In genomic region chr13:82780826-82781225, GRCm38 (mm10) we compare ENCODE assay signal across 17 mouse cellular contexts.
DNase-seq lines count a peak whose midpoint lies in the region; ATAC-seq and TF ChIP-seq lines count a peak whose summit lies in the region.
"Had no signal": no experiment of that assay in that cellular context is flagged by ENCODE, and none has a peak within 500 bp of the region (broad histone marks: within the 10 kb centered on the region; RNA-seq: fewer than 3 reads in every experiment).

No protein-coding gene starts in this region.

- peak; percentile 52; the same call in 1 of the 2 replicates for ATAC-seq in hindbrain, embryonic 16.5 days
- no peak for ATAC-seq in hindbrain, embryonic 11.5 days (ENCODE audit: low FRiP score)
- ATAC-seq in midbrain, embryonic 16.5 days = peak; percentile 36; the same call in 1 of the 2 replicates
- peak; percentile 53 for ATAC-seq in forebrain, postnatal 0 days
- no peak for ATAC-seq in cerebellum, adult (ENCODE audit: insufficient number of reproducible peaks, low FRiP score, low TSS enrichment)
- ATAC-seq: liver, postnatal 0 days had no signal

- 32% methylated on average over 1 of the region's 1 CpGs for WGBS in hindbrain, embryonic 16.5 days
- 74% methylated on average over 1 of the region's 1 CpGs for WGBS in hindbrain, embryonic 11.5 days
- 50% methylated on average over 1 of the region's 1 CpGs for WGBS in midbrain, embryonic 16.5 days
- 74% methylated on average over 1 of the region's 1 CpGs for WGBS in midbrain, embryonic 10.5 days
- 20% methylated on average over 1 of the region's 1 CpGs for WGBS in forebrain, postnatal 0 days

- no peaks in the 10 kb centered on the region for H3K4me1 ChIP-seq in hindbrain, embryonic 16.5 days (ENCODE audit: control insufficient read depth, insufficient read depth, low read depth, low read length)
- no peaks in the 10 kb centered on the region for H3K4me1 ChIP-seq in hindbrain, embryonic 11.5 days (replicated peaks; ENCODE audit: control insufficient read depth, insufficient read depth, low read length)
- 0 out of 2 replicates have a peak, but pooled peaks cover 3% of the 10 kb centered on the region for H3K4me1 ChIP-seq in midbrain, embryonic 16.5 days (ENCODE audit: control insufficient read depth, insufficient read depth, low read length)
- H3K4me1 ChIP-seq in midbrain, embryonic 10.5 days = no peaks in the 10 kb centered on the region
- no peaks in the 10 kb centered on the region for H3K4me1 ChIP-seq in forebrain, postnatal 0 days (ENCODE audit: insufficient read depth)
- H3K4me1 ChIP-seq: heart, embryonic 13.5 days; kidney, embryonic 15.5 days had no signal

- no peak overlapping the region for H3K27ac ChIP-seq in hindbrain, embryonic 16.5 days (ENCODE audit: low read depth, low read length)
- H3K27ac ChIP-seq in hindbrain, embryonic 11.5 days (ENCODE audit: low read depth, low read length) = no peak overlapping the region
- H3K27ac ChIP-seq in midbrain, embryonic 16.5 days (ENCODE audit: low read length) = no peak overlapping the region
- no peak overlapping the region for H3K27ac ChIP-seq in midbrain, embryonic 10.5 days (replicated peaks)
- H3K27ac ChIP-seq in forebrain, postnatal 0 days (ENCODE audit: low read depth, low read length) = 0 out of 2 replicates have a peak overlapping the region, but pooled peaks have one; percentile 1
- H3K27ac ChIP-seq: heart, embryonic 13.5 days; kidney, embryonic 15.5 days had no signal

- no peak for DNase-seq in hindbrain, embryonic 11.5 days (ENCODE audit: low spot score)
- peak; percentile 1 to 3 for DNase-seq in layer of hippocampus, postnatal 14 days (ENCODE audit: low spot score in 2 of 2)
- DNase-seq in layer of hippocampus, adult 11-12 months (ENCODE audit: low spot score) = no peak
- DNase-seq in midbrain, embryonic 10.5 days (ENCODE audit: low spot score) = no peak
- DNase-seq in forebrain, postnatal 0 days = peak; percentile 43
- DNase-seq: adrenal gland, postnatal 36 days; cerebellum, adult 8-10 months; gastrocnemius, postnatal 14 days; heart, adult 18-20 months; liver, postnatal 0 days; lung, postnatal 10 days; thymus, adult 18-20 months had no signal

- no peaks in the 10 kb centered on the region for H3K9me3 ChIP-seq in hindbrain, embryonic 16.5 days (ENCODE audit: control insufficient read depth, low read length)
- no peaks in the 10 kb centered on the region for H3K9me3 ChIP-seq in hindbrain, embryonic 11.5 days (ENCODE audit: control insufficient read depth, low read length)
- no peaks in the 10 kb centered on the region for H3K9me3 ChIP-seq in midbrain, embryonic 16.5 days (replicated peaks; ENCODE audit: control insufficient read depth, low read length, poor library complexity, severe bottlenecking)
- H3K9me3 ChIP-seq in midbrain, embryonic 10.5 days (replicated peaks) = no peaks in the 10 kb centered on the region
- H3K9me3 ChIP-seq in forebrain, postnatal 0 days (ENCODE audit: low read length) = no peaks in the 10 kb centered on the region
- H3K9me3 ChIP-seq: heart, embryonic 13.5 days; kidney, embryonic 15.5 days had no signal

- no peaks in the 10 kb centered on the region for H3K27me3 ChIP-seq in hindbrain, embryonic 16.5 days (replicated peaks; ENCODE audit: control insufficient read depth, insufficient read depth, low read length)
- no peaks in the 10 kb centered on the region for H3K27me3 ChIP-seq in hindbrain, embryonic 11.5 days (ENCODE audit: control insufficient read depth, insufficient read depth, low read length)
- H3K27me3 ChIP-seq in midbrain, embryonic 16.5 days (ENCODE audit: control insufficient read depth, insufficient read depth, low read depth, low read length) = no peaks in the 10 kb centered on the region
- H3K27me3 ChIP-seq in midbrain, embryonic 10.5 days (ENCODE audit: low read depth, poor library complexity, severe bottlenecking) = no peaks in the 10 kb centered on the region
- H3K27me3 ChIP-seq in forebrain, postnatal 0 days (ENCODE audit: insufficient read depth, low read length) = no peaks in the 10 kb centered on the region
- H3K27me3 ChIP-seq: heart, embryonic 13.5 days; kidney, embryonic 15.5 days had no signal

- no peaks in the 10 kb centered on the region for H3K36me3 ChIP-seq in hindbrain, embryonic 16.5 days (ENCODE audit: control insufficient read depth, insufficient read depth, low read length)
- H3K36me3 ChIP-seq in hindbrain, embryonic 11.5 days (ENCODE audit: control insufficient read depth, insufficient read depth, low read length) = no peaks in the 10 kb centered on the region
- no peaks in the 10 kb centered on the region for H3K36me3 ChIP-seq in midbrain, embryonic 16.5 days (ENCODE audit: control insufficient read depth, insufficient read depth, low read length)
- H3K36me3 ChIP-seq in midbrain, embryonic 10.5 days = no peaks in the 10 kb centered on the region
- no peaks in the 10 kb centered on the region for H3K36me3 ChIP-seq in forebrain, postnatal 0 days (ENCODE audit: insufficient read depth)
- H3K36me3 ChIP-seq: heart, embryonic 13.5 days; kidney, embryonic 15.5 days had no signal

- H3K9ac ChIP-seq in hindbrain, embryonic 16.5 days (ENCODE audit: low read depth, low read length) = no peak overlapping the region
- no peak overlapping the region for H3K9ac ChIP-seq in hindbrain, embryonic 11.5 days (ENCODE audit: low read depth, low read length)
- no peak overlapping the region for H3K9ac ChIP-seq in midbrain, embryonic 16.5 days (ENCODE audit: low read depth, low read length)
- H3K9ac ChIP-seq in forebrain, postnatal 0 days = no peak overlapping the region
- H3K9ac ChIP-seq: heart, embryonic 13.5 days; kidney, embryonic 15.5 days; liver, postnatal 0 days had no signal

- no peak overlapping the region for H3K4me3 ChIP-seq in hindbrain, embryonic 16.5 days (ENCODE audit: low read length)
- no peak overlapping the region for H3K4me3 ChIP-seq in hindbrain, embryonic 11.5 days (ENCODE audit: low read depth, low read length)
- no peak overlapping the region for H3K4me3 ChIP-seq in midbrain, embryonic 16.5 days (ENCODE audit: low read depth, low read length)
- H3K4me3 ChIP-seq in midbrain, embryonic 10.5 days = no peak overlapping the region
- no peak overlapping the region for H3K4me3 ChIP-seq in forebrain, postnatal 0 days (ENCODE audit: low read depth, low read length)
- H3K4me3 ChIP-seq: heart, embryonic 13.5 days; kidney, embryonic 15.5 days had no signal

- no peak for TF ChIP-seq CTCF in forebrain, postnatal 0 days (IDR thresholded peaks at IDR 0.05; ENCODE audit: low read depth)

- no peak overlapping the region for H3K4me2 ChIP-seq in hindbrain, embryonic 16.5 days (ENCODE audit: low read length)
- H3K4me2 ChIP-seq in hindbrain, embryonic 11.5 days (replicated peaks; ENCODE audit: low read depth, low read length) = no peak overlapping the region
- no peak overlapping the region for H3K4me2 ChIP-seq in midbrain, embryonic 16.5 days (ENCODE audit: low read length)
- H3K4me2 ChIP-seq in forebrain, postnatal 0 days (ENCODE audit: low read depth) = no peak overlapping the region
- H3K4me2 ChIP-seq: heart, embryonic 13.5 days; kidney, embryonic 15.5 days had no signal

Comparison
In these comparisons a context has a peak if more than half of its experiments do, and no peak if none do; other contexts are left out.
1. ATAC-seq: peak in hindbrain, embryonic 16.5 days (single experiment), midbrain, embryonic 16.5 days (single experiment) and forebrain, postnatal 0 days (single experiment); none in hindbrain, embryonic 11.5 days (single experiment) and cerebellum, adult (single experiment).
2. DNase-seq: peak in layer of hippocampus, postnatal 14 days (2 of 2) and forebrain, postnatal 0 days (single experiment); none in hindbrain, embryonic 11.5 days (single experiment), layer of hippocampus, adult 11-12 months (single experiment) and midbrain, embryonic 10.5 days (single experiment).